Mouse (Mus musculus): Measurements from ENCODE around the gene Tspan14. TPM values are rescaled to one million over a fixed set of nuclear protein-coding genes. Genes with fewer than 3 reads are reported as not detected.

Gene Tspan14
- polyA plus RNA-seq, 1 experiment from 2014 or later: 65.3 TPM

DNA sequence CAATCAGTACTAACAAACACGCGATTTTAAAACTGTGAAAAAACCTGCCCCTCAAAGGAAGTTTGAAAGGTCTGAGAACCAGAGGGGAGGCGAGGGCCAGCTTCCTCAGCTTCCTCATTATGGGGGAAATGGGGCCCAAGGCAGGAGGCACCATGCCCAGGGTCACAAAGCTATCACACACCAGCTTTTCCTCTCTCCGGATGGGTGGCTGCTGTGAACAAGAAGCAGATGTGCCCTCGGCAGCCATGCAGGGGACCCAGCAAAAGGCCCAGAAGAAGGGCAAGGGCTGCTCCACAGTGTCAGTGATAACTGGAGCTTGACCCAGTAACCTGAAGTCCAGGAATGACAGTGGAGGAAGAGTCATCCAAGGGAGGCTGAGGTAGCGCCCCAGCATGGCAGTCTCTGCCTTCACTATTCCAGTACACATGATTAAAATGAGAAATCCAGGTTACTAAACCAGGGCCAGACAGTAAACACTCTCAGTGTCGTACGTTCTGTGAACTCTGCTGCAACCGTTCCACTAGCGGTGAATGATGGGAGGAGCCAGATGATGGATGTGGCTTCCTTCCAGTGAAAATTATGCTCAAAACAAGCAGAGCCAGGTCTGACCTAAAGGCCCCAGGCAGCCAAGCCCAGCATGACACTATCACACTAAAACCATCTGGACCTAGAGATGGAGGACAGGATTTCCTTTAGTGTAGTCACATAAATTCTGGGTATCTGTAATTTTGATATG is 42.1 kb downstream of the Tspan14 start:
- ATAC-seq (replicated peaks; ENCODE audit: low FRiP score) (peak; percentile 62), DNase-seq (ENCODE audit: low spot score) (no peak)
- WGBS: 29% methylated on average over 10 of the region's 10 CpGs
- Histone ChIP-seq H3K9ac (ENCODE audit: low read depth, low read length) (0 out of 2 replicates have a peak overlapping the region, but pooled peaks have one; percentile 12), H3K9me3 (ENCODE audit: control insufficient read depth, low read length) (no peaks in the 10 kb centered on the region), H3K4me2 (peak overlapping the region; percentile 36), H3K4me3 (ENCODE audit: low read depth, low read length) (no peak overlapping the region), H3K36me3 (ENCODE audit: control insufficient read depth, insufficient read depth, low read length) (peaks cover 3% of the 10 kb centered on the region; the same call in 1 of the 2 replicates), H3K27ac (ENCODE audit: low read depth, low read length) (peak overlapping the region; percentile 52), H3K4me1 (replicated peaks; ENCODE audit: control insufficient read depth, insufficient read depth, low read length) (peaks cover 48% of the 10 kb centered on the region), H3K27me3 (replicated peaks; ENCODE audit: control insufficient read depth, insufficient read depth, low read length) (no peaks in the 10 kb centered on the region)

DNA sequence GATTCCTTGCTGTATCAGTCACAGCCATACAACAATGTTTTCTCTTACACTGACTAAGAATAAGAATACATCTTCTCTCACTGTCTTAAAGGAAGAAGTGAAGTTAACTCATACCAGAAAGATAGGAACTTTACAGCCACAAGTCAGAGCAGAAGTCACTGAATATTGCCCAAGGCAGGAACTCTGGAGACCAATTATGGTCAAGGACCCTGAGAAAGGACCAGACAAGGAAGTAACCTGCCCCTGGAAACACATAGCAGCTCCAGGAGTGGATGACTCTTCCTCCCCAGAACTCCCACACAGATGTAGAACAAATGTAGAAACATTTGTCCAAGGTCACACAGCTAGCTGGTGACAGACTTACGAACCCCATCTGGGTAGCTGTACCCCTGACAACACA is 45.4 kb downstream of the Tspan14 start:
- Histone ChIP-seq H3K4me3 (ENCODE audit: low read depth, low read length) (no peak overlapping the region), H3K27me3 (replicated peaks; ENCODE audit: control insufficient read depth, insufficient read depth, low read length) (no peaks in the 10 kb centered on the region), H3K9ac (ENCODE audit: low read depth, low read length) (no peak overlapping the region), H3K9me3 (ENCODE audit: control insufficient read depth, low read length) (no peaks in the 10 kb centered on the region), H3K36me3 (ENCODE audit: control insufficient read depth, insufficient read depth, low read length) (peaks cover 3% of the 10 kb centered on the region; the same call in 1 of the 2 replicates), H3K27ac (ENCODE audit: low read depth, low read length) (no peak overlapping the region), H3K4me1 (replicated peaks; ENCODE audit: control insufficient read depth, insufficient read depth, low read length) (peaks cover 33% of the 10 kb centered on the region), H3K4me2 (no peak overlapping the region)
- WGBS: 90% methylated on average over 1 of the region's 1 CpGs
- DNase-seq (ENCODE audit: low spot score): no peak
- ATAC-seq (replicated peaks; ENCODE audit: low FRiP score): no peak

DNA sequence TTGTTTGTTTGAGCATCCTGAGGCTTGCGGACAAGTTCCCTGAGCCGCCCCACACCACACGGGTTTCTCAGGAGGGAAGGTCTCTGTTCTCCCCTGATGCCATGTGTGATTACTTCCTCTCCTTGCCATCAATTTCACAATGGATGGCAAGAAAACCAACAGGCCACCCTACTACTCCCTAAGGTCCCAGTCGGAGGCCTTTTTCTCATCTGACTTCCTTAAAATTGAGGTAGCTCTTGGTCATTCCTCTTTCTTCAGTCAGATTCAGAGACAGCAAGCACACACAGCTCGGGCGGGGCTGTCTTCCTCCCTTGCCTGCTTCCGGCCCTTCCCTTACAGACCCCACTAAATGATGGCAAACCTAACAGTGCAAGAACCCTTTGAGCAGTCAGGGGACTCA is 47.1 kb downstream of the Tspan14 start:
- H3K9ac ChIP-seq (ENCODE audit: low read depth, low read length): no peak overlapping the region
- H3K27me3 ChIP-seq (replicated peaks; ENCODE audit: control insufficient read depth, insufficient read depth, low read length): no peaks in the 10 kb centered on the region
- peaks cover 26% of the 10 kb centered on the region for H3K4me1 ChIP-seq (replicated peaks; ENCODE audit: control insufficient read depth, insufficient read depth, low read length)
- H3K9me3 ChIP-seq (ENCODE audit: control insufficient read depth, low read length): no peaks in the 10 kb centered on the region
- no peak overlapping the region for H3K4me3 ChIP-seq (ENCODE audit: low read depth, low read length)
- H3K36me3 ChIP-seq (ENCODE audit: control insufficient read depth, insufficient read depth, low read length): peaks cover 3% of the 10 kb centered on the region; the same call in 1 of the 2 replicates
- DNase-seq (ENCODE audit: low spot score) (no peak), ATAC-seq (replicated peaks; ENCODE audit: low FRiP score) (no peak)
- H3K4me2 ChIP-seq: no peak overlapping the region
- no peak overlapping the region for H3K27ac ChIP-seq (ENCODE audit: low read depth, low read length)
- 64% methylated on average over 7 of the region's 7 CpGs for WGBS

GRCm38 (mm10) chr14:40918477-40918876 is 48.1 kb downstream of the Tspan14 start:
- Histone ChIP-seq H3K9me3 (ENCODE audit: control insufficient read depth, low read length) (no peaks in the 10 kb centered on the region), H3K27me3 (replicated peaks; ENCODE audit: control insufficient read depth, insufficient read depth, low read length) (no peaks in the 10 kb centered on the region), H3K4me1 (replicated peaks; ENCODE audit: control insufficient read depth, insufficient read depth, low read length) (peaks cover 17% of the 10 kb centered on the region), H3K27ac (ENCODE audit: low read depth, low read length) (peak overlapping the region; percentile 9; the same call in 1 of the 2 replicates), H3K9ac (ENCODE audit: low read depth, low read length) (no peak overlapping the region), H3K4me3 (ENCODE audit: low read depth, low read length) (no peak overlapping the region), H3K36me3 (ENCODE audit: control insufficient read depth, insufficient read depth, low read length) (peaks cover 9% of the 10 kb centered on the region), H3K4me2 (no peak overlapping the region)
- no peak for ATAC-seq (replicated peaks; ENCODE audit: low FRiP score)
- DNase-seq (ENCODE audit: low spot score): no peak
- whole genome bisulfite sequencing: 76% methylated on average over 4 of the region's 7 CpGs

DNA sequence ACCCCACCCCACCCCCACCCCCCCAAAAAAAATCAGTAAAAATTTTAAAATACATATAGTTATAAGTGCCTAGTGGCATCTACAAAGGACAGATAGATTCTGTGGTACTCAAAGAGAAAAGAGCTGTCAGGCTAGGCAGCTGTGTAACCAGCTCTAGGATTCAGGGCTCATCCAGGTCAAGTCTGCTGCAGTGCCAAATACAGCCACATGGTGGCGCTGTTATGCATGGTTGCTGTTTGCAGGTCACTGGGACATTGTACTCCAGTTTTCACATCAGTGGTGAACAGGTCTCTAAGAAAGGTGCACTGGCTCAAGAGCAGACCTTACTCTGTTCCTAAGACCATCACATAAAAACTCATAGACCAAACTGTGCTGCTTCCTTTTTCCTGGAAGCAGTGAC is 49.0 kb downstream of the Tspan14 start:
- DNase-seq (ENCODE audit: low spot score): peak; percentile 77
- no peaks in the 10 kb centered on the region for H3K9me3 ChIP-seq (ENCODE audit: control insufficient read depth, low read length)
- no peak overlapping the region for H3K4me3 ChIP-seq (ENCODE audit: low read depth, low read length)
- no peak overlapping the region for H3K9ac ChIP-seq (ENCODE audit: low read depth, low read length)
- no peaks in the 10 kb centered on the region for H3K27me3 ChIP-seq (replicated peaks; ENCODE audit: control insufficient read depth, insufficient read depth, low read length)
- peak; percentile 56 for ATAC-seq (replicated peaks; ENCODE audit: low FRiP score)
- H3K27ac ChIP-seq (ENCODE audit: low read depth, low read length): no peak overlapping the region
- no peak overlapping the region for H3K4me2 ChIP-seq
- 0% methylated on average over 1 of the region's 1 CpGs for WGBS
- peaks cover 15% of the 10 kb centered on the region for H3K36me3 ChIP-seq (ENCODE audit: control insufficient read depth, insufficient read depth, low read length)
- H3K4me1 ChIP-seq (replicated peaks; ENCODE audit: control insufficient read depth, insufficient read depth, low read length): peaks cover 16% of the 10 kb centered on the region

DNA sequence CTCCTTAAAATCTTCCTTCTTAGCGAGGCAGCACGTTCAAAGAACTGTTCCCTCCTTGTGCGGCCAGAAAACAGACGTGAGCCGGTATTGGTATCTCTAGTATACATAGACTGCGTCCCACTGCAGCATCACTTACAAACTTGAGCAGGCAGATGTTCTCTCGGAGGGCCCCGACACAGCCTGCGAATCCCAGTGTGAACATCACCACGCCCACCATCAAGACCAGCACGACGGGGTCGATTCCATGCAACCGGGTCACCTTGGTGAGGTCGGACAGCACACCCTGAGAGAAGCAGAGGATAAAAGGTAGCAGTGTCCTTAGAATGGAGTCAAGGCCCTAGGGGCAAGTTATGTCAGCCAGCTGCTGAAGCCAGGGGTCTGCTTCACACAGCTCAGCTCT is 49.9 kb downstream of the Tspan14 start:
- ATAC-seq (replicated peaks; ENCODE audit: low FRiP score): no peak
- Histone ChIP-seq H3K4me1 (replicated peaks; ENCODE audit: control insufficient read depth, insufficient read depth, low read length) (peaks cover 16% of the 10 kb centered on the region), H3K9ac (ENCODE audit: low read depth, low read length) (no peak overlapping the region), H3K9me3 (ENCODE audit: control insufficient read depth, low read length) (no peaks in the 10 kb centered on the region), H3K4me3 (ENCODE audit: low read depth, low read length) (no peak overlapping the region), H3K27ac (ENCODE audit: low read depth, low read length) (no peak overlapping the region), H3K4me2 (no peak overlapping the region), H3K36me3 (ENCODE audit: control insufficient read depth, insufficient read depth, low read length) (peaks cover 15% of the 10 kb centered on the region), H3K27me3 (replicated peaks; ENCODE audit: control insufficient read depth, insufficient read depth, low read length) (no peaks in the 10 kb centered on the region)
- 92% methylated on average over 15 of the region's 15 CpGs for WGBS
- no peak for DNase-seq (ENCODE audit: low spot score)

DNA sequence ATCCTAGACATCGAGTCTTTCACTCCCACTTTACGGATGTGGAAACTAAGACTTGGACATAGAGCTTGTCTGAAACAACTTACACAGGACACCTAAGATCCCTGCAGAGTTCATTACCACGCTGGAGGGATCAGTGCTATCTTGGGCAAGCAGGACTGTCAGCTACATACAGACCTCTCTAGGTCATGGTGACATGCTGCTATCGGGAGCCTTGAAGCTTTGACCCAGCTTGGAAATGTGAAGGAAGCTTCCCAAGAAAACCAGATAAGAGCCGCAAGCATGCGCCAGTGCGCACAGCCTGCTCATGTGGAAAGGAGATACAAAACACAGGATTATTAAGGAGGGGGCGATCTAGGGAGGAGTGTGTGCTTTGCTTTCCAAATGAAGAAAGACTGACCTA is 50.8 kb downstream of the Tspan14 start:
- Histone ChIP-seq H3K9me3 (ENCODE audit: control insufficient read depth, low read length) (no peaks in the 10 kb centered on the region), H3K4me2 (no peak overlapping the region), H3K36me3 (ENCODE audit: control insufficient read depth, insufficient read depth, low read length) (peaks cover 16% of the 10 kb centered on the region), H3K27ac (ENCODE audit: low read depth, low read length) (no peak overlapping the region), H3K4me3 (ENCODE audit: low read depth, low read length) (no peak overlapping the region), H3K27me3 (replicated peaks; ENCODE audit: control insufficient read depth, insufficient read depth, low read length) (no peaks in the 10 kb centered on the region), H3K4me1 (replicated peaks; ENCODE audit: control insufficient read depth, insufficient read depth, low read length) (peaks cover 16% of the 10 kb centered on the region), H3K9ac (ENCODE audit: low read depth, low read length) (no peak overlapping the region)
- DNase-seq (ENCODE audit: low spot score): no peak
- 63% methylated on average over 8 of the region's 8 CpGs for WGBS
- ATAC-seq (replicated peaks; ENCODE audit: low FRiP score): no peak

GRCm38 (mm10) chr14:40914701-40915100 is 51.9 kb downstream of the Tspan14 start:
- WGBS: 83% methylated on average over 3 of the region's 3 CpGs
- ATAC-seq (replicated peaks; ENCODE audit: low FRiP score) (peak; percentile 26), DNase-seq (ENCODE audit: low spot score) (no peak)
- H3K36me3 ChIP-seq (ENCODE audit: control insufficient read depth, insufficient read depth, low read length): peaks cover 21% of the 10 kb centered on the region
- H3K27ac ChIP-seq (ENCODE audit: low read depth, low read length): no peak overlapping the region
- H3K27me3 ChIP-seq (replicated peaks; ENCODE audit: control insufficient read depth, insufficient read depth, low read length): no peaks in the 10 kb centered on the region
- H3K4me3 ChIP-seq (ENCODE audit: low read depth, low read length): no peak overlapping the region
- H3K4me1 ChIP-seq (replicated peaks; ENCODE audit: control insufficient read depth, insufficient read depth, low read length): peaks cover 10% of the 10 kb centered on the region
- no peaks in the 10 kb centered on the region for H3K9me3 ChIP-seq (ENCODE audit: control insufficient read depth, low read length)
- H3K4me2 ChIP-seq: no peak overlapping the region
- H3K9ac ChIP-seq (ENCODE audit: low read depth, low read length): no peak overlapping the region

GRCm38 (mm10) chr14:40913709-40914108 is 52.9 kb downstream of the Tspan14 start:
- DNase-seq (ENCODE audit: low spot score) (no peak), ATAC-seq (replicated peaks; ENCODE audit: low FRiP score) (no peak)
- Histone ChIP-seq H3K4me2 (no peak overlapping the region), H3K9ac (ENCODE audit: low read depth, low read length) (no peak overlapping the region), H3K27ac (ENCODE audit: low read depth, low read length) (no peak overlapping the region), H3K4me3 (ENCODE audit: low read depth, low read length) (no peak overlapping the region), H3K36me3 (ENCODE audit: control insufficient read depth, insufficient read depth, low read length) (peaks cover 30% of the 10 kb centered on the region), H3K9me3 (ENCODE audit: control insufficient read depth, low read length) (no peaks in the 10 kb centered on the region), H3K4me1 (replicated peaks; ENCODE audit: control insufficient read depth, insufficient read depth, low read length) (peaks cover 8% of the 10 kb centered on the region), H3K27me3 (replicated peaks; ENCODE audit: control insufficient read depth, insufficient read depth, low read length) (no peaks in the 10 kb centered on the region)
- 84% methylated on average over 6 of the region's 6 CpGs for WGBS
